Mouse (Mus musculus) lung, postnatal 0 days (tissue): Measurements from ENCODE around the gene Tulp4. TPM values are rescaled to one million over a fixed set of nuclear protein-coding genes. Genes with fewer than 3 reads are reported as not detected.

Experiments used
- ATAC-seq: fragments of 200-750 bp; cut with Nextera tagmentation; 2 replicates; pipeline ENCODE4 v1.8.0; 2017; ENCODE audit warnings: moderate library complexity
- DNase-seq: peaks from one replicate; pipeline ENCODE4 v3.0.0-alpha.2; 2016; ENCODE audit warnings: low spot score
- H3K27ac ChIP-seq: fragments of 300-500 bp; sonication (generic); 2 replicates; pipeline ENCODE4 v1.5.1; 2014; ENCODE audit warnings: antibody characterized with exemption, mild to moderate bottlenecking, low read length, mixed read lengths
- H3K27me3 ChIP-seq: fragments of 300-500 bp; sonication (generic); replicated peaks from 2 replicates; pipeline ENCODE4 v1.6.1; 2014; ENCODE audit warnings: low read length, mixed read lengths; ENCODE audit not compliant: insufficient read depth
- H3K36me3 ChIP-seq: fragments of 300-500 bp; sonication (generic); 2 replicates; pipeline ENCODE4 v1.6.1; 2014; ENCODE audit warnings: low read length, mixed read lengths; ENCODE audit not compliant: insufficient read depth
- H3K4me1 ChIP-seq: fragments of 300-500 bp; sonication (generic); 2 replicates; pipeline ENCODE4 v1.6.1; 2014; ENCODE audit warnings: antibody characterized with exemption, low read depth, low read length, mixed read lengths; ENCODE audit not compliant: insufficient read depth
- H3K4me2 ChIP-seq: fragments of 300-500 bp; sonication (generic); replicated peaks from 2 replicates; pipeline ENCODE4 v1.6.1; 2014; ENCODE audit warnings: low read depth, mild to moderate bottlenecking, low read length, moderate library complexity, mixed read lengths
- H3K4me3 ChIP-seq: fragments of 300-500 bp; sonication (generic); 2 replicates; pipeline ENCODE4 v1.5.1; 2014; ENCODE audit warnings: low read depth, low read length
- H3K9ac ChIP-seq: fragments of 300-500 bp; sonication (generic); replicated peaks from 2 replicates; pipeline ENCODE4 v1.6.1; 2014; ENCODE audit warnings: low read depth, mild to moderate bottlenecking
- H3K9me3 ChIP-seq: fragments of 300-500 bp; sonication (generic); 2 replicates; pipeline ENCODE4 v1.6.1; 2016; ENCODE audit warnings: low read length, mixed read lengths
- CTCF ChIP-seq: IDR thresholded peaks from 2 replicates; pipeline ENCODE4 v1.5.1; 2016; ENCODE audit warnings: antibody characterized with exemption, mild to moderate bottlenecking
- EP300 ChIP-seq: IDR thresholded peaks from 2 replicates; pipeline ENCODE4 v1.6.1; 2016; ENCODE audit warnings: antibody characterized with exemption, mild to moderate bottlenecking, control low read depth
- WGBS: fragments of 180-500 bp; shearing (Covaris S2); extraction: QIAGEN DNeasy Blood & Tissue Kit; methylation state at CpG from one replicate; pipeline ENCODE4 v1.1.7; 2014; 5-methylcytosine and 5-hydroxymethylcytosine counted together
- polyA plus RNA-seq: library from polyadenylated mRNA; unstranded; fragments of >200 nt; fragmentation: Nextera tagmentation; extraction: Ambion mirVana; gene quantifications from 2 replicates; pipeline ENCODE4 v1.2.1, GENCODE M21; 2015

Gene Tulp4
- polyA plus RNA-seq, 1 experiment from 2014 or later, result 35.4 TPM

- H3K4me1 ChIP-seq, result no peaks in the 10 kb centered on the region
- H3K4me3 ChIP-seq, result no peak overlapping the region
- H3K4me2 ChIP-seq, result no peak overlapping the region
- TF ChIP-seq EP300, result no peak
- no peak for TF ChIP-seq CTCF
- H3K27ac ChIP-seq, result no peak overlapping the region
- H3K36me3 ChIP-seq, result no peaks in the 10 kb centered on the region
- no peaks in the 10 kb centered on the region for H3K9me3 ChIP-seq
- no peaks in the 10 kb centered on the region for H3K27me3 ChIP-seq
- ATAC-seq (no peak), DNase-seq (no peak)
- H3K9ac ChIP-seq, result no peak overlapping the region
- 84% methylated on average over 3 of the region's 3 CpGs for WGBS
Observed at GRCm38 (mm10) chr17:6102287-6102686, 4.0 kb upstream of the Tulp4 start.

- peaks cover 10% of the 10 kb centered on the region; the same call in 1 of the 2 replicates for H3K4me1 ChIP-seq
- H3K9me3 ChIP-seq, result no peaks in the 10 kb centered on the region
- H3K4me2 ChIP-seq, result no peak overlapping the region
- H3K36me3 ChIP-seq, result no peaks in the 10 kb centered on the region
- H3K4me3 ChIP-seq, result no peak overlapping the region
- no peak for TF ChIP-seq EP300
- no peak for TF ChIP-seq CTCF
- ATAC-seq, result no peak
- DNase-seq, result no peak
- no peak overlapping the region for H3K9ac ChIP-seq
- 71% methylated on average over 6 of the region's 6 CpGs for WGBS
- no peaks in the 10 kb centered on the region for H3K27me3 ChIP-seq
- no peak overlapping the region for H3K27ac ChIP-seq
Observed at GRCm38 (mm10) chr17:6103566-6103965, 2.7 kb upstream of the Tulp4 start.

- DNase-seq, result peak; percentile 53
- 0% methylated on average over 18 of the region's 50 CpGs for WGBS
Observed at GRCm38 (mm10) chr17:6107015-6107601, 871 bp downstream of the Tulp4 start.

GRCm38 (mm10) chr17:6108175-6108574 is 1.9 kb downstream of the Tulp4 start:
- H3K27ac ChIP-seq, result 0 out of 2 replicates have a peak overlapping the region, but pooled peaks have one; percentile 95
- ATAC-seq (no peak), DNase-seq (no peak)
- peak overlapping the region; percentile 75; the same call in 1 of the 2 replicates for H3K4me2 ChIP-seq
- H3K4me1 ChIP-seq, result peaks cover 10% of the 10 kb centered on the region; the same call in 1 of the 2 replicates
- no peak overlapping the region; the same call in 1 of the 2 replicates for H3K9ac ChIP-seq
- 52% methylated on average over 7 of the region's 7 CpGs for WGBS
- H3K4me3 ChIP-seq, result peak overlapping the region; percentile 91; the same call in 1 of the 2 replicates
- TF ChIP-seq CTCF (no peak), EP300 (no peak)
- H3K27me3 ChIP-seq, result no peaks in the 10 kb centered on the region
- no peaks in the 10 kb centered on the region for H3K9me3 ChIP-seq
- no peaks in the 10 kb centered on the region for H3K36me3 ChIP-seq

More at GRCm38 (mm10) chr17:6107015-6107601, 871 bp downstream of the Tulp4 start:
- Histone ChIP-seq H3K27ac (peak overlapping the region; percentile 95), H3K36me3 (no peaks in the 10 kb centered on the region), H3K27me3 (no peaks in the 10 kb centered on the region), H3K4me2 (peak overlapping the region; percentile 75), H3K4me3 (peak overlapping the region; percentile 91), H3K9me3 (no peaks in the 10 kb centered on the region), H3K9ac (peak overlapping the region; percentile 90), H3K4me1 (peaks cover 10% of the 10 kb centered on the region; the same call in 1 of the 2 replicates)
- peak; percentile 34; the same call in 1 of the 2 replicates for ATAC-seq
- TF ChIP-seq EP300 (no peak), CTCF (no peak)

- H3K9ac ChIP-seq, result no peak overlapping the region
- no peaks in the 10 kb centered on the region for H3K27me3 ChIP-seq
- no peak overlapping the region for H3K4me3 ChIP-seq
- H3K36me3 ChIP-seq, result no peaks in the 10 kb centered on the region
- H3K27ac ChIP-seq, result no peak overlapping the region
- DNase-seq (no peak), ATAC-seq (no peak)
- no peaks in the 10 kb centered on the region for H3K9me3 ChIP-seq
- TF ChIP-seq CTCF, result peak; percentile 39
- no peak for TF ChIP-seq EP300
- H3K4me2 ChIP-seq, result no peak overlapping the region
- WGBS, result 73% methylated on average over 3 of the region's 3 CpGs
- H3K4me1 ChIP-seq, result peaks cover 10% of the 10 kb centered on the region; the same call in 1 of the 2 replicates
Observed at GRCm38 (mm10) chr17:6110956-6111355, 4.7 kb downstream of the Tulp4 start.

GRCm38 (mm10) chr17:6113653-6114052 is 7.4 kb downstream of the Tulp4 start:
- no peak for DNase-seq
- H3K9me3 ChIP-seq, result no peaks in the 10 kb centered on the region
- H3K4me2 ChIP-seq, result no peak overlapping the region
- no peaks in the 10 kb centered on the region for H3K27me3 ChIP-seq
- TF ChIP-seq EP300 (no peak), CTCF (no peak)
- no peak overlapping the region for H3K4me3 ChIP-seq
- 0 out of 2 replicates have a peak, but pooled peaks cover 3% of the 10 kb centered on the region for H3K4me1 ChIP-seq
- no peak for ATAC-seq
- 85% methylated on average over 6 of the region's 6 CpGs for WGBS
- H3K9ac ChIP-seq, result no peak overlapping the region
- H3K27ac ChIP-seq, result no peak overlapping the region
- no peaks in the 10 kb centered on the region for H3K36me3 ChIP-seq
